Mouse (Mus musculus) kidney, embryonic 15.5 days (tissue): ENCODE data around the gene Sec22c. TPM values are rescaled to one million over a fixed set of nuclear protein-coding genes. Genes with fewer than 3 reads are reported as not detected.

ENCODE experiments used
- ATAC-seq: fragments of 200-750 bp; cut with Nextera tagmentation; replicated peaks from 2 replicates; pipeline ENCODE4 v1.8.0; 2017; ENCODE audit warnings: moderate TSS enrichment; ENCODE audit not compliant: low FRiP score
- H3K27ac ChIP-seq: fragments of 300-500 bp; sonication (generic); 2 replicates; pipeline ENCODE4 v1.5.1; 2015; ENCODE audit warnings: mild to moderate bottlenecking, inconsistent platforms
- H3K27me3 ChIP-seq: fragments of 300-500 bp; sonication (generic); 2 replicates; pipeline ENCODE4 v1.6.1; 2015; ENCODE audit warnings: inconsistent platforms
- H3K36me3 ChIP-seq: fragments of 300-500 bp; sonication (generic); 2 replicates; pipeline ENCODE4 v1.6.1; 2015; ENCODE audit warnings: inconsistent platforms
- H3K4me1 ChIP-seq: fragments of 300-500 bp; sonication (generic); 2 replicates; pipeline ENCODE4 v1.6.1; 2015; ENCODE audit warnings: inconsistent platforms
- H3K4me2 ChIP-seq: fragments of 300-500 bp; sonication (generic); 2 replicates; pipeline ENCODE4 v1.6.1; 2015; ENCODE audit warnings: moderate library complexity, mild to moderate bottlenecking, inconsistent platforms
- H3K4me3 ChIP-seq: fragments of 300-500 bp; sonication (generic); replicated peaks from 2 replicates; pipeline ENCODE4 v1.5.1; 2015; ENCODE audit warnings: mild to moderate bottlenecking, inconsistent platforms
- H3K9ac ChIP-seq: fragments of 300-500 bp; sonication (generic); 2 replicates; pipeline ENCODE4 v1.6.1; 2015; ENCODE audit warnings: mild to moderate bottlenecking, inconsistent platforms
- H3K9me3 ChIP-seq: fragments of 300-500 bp; sonication (generic); replicated peaks from 2 replicates; pipeline ENCODE4 v1.6.1; 2016; ENCODE audit warnings: inconsistent platforms
- WGBS: fragments of 180-500 bp; shearing (Covaris S2); methylation state at CpG from one replicate; pipeline ENCODE4 v1.1.7; 2015; ENCODE audit warnings: mixed read lengths; 5-methylcytosine and 5-hydroxymethylcytosine counted together
- polyA plus RNA-seq: library from polyadenylated mRNA; unstranded; fragments of >200 nt; fragmentation: Nextera tagmentation; extraction: Ambion mirVana; gene quantifications from 2 replicates; pipeline ENCODE4 v1.2.1, GENCODE M21; 2015

Gene Sec22c
- polyA plus RNA-seq, 1 experiment from 2014 or later, result 10.6 TPM

GRCm38 (mm10) chr9:121666957-121667630 lies 38.2 kb downstream of the Sec22c start:
- no peaks in the 10 kb centered on the region for H3K36me3 ChIP-seq
- H3K9ac ChIP-seq, result no peak overlapping the region
- 57% methylated on average over 16 of the region's 16 CpGs for whole genome bisulfite sequencing
- no peak overlapping the region for H3K4me3 ChIP-seq
- no peak for ATAC-seq
- H3K4me1 ChIP-seq, result peaks cover 24% of the 10 kb centered on the region
- H3K4me2 ChIP-seq, result no peak overlapping the region
- H3K27me3 ChIP-seq, result peaks cover 64% of the 10 kb centered on the region
- no peak overlapping the region for H3K27ac ChIP-seq
- H3K9me3 ChIP-seq, result no peaks in the 10 kb centered on the region

DNA sequence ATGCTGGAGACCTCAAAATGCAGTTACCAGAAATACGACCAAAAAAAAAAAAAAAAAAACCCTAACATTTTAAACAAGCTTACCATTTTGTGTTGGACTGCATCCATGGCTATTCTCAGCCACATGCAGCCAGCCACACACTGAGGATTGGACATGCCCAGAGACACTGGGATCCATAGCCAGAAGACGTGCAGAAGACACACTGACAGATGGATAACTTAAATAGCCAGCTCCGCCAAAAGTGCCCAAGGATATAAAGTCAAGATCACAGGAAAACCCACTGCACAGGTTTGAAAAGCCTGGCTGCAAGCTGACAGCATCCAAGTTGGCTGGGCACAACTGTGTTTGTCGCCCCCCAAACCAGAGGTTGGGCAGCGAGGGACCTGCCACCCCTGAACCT lies 41.2 kb downstream of the Sec22c start:
- H3K27ac ChIP-seq, result no peak overlapping the region
- no peaks in the 10 kb centered on the region for H3K36me3 ChIP-seq
- peaks cover 43% of the 10 kb centered on the region for H3K27me3 ChIP-seq
- H3K9ac ChIP-seq, result no peak overlapping the region
- no peak for ATAC-seq
- no peaks in the 10 kb centered on the region for H3K9me3 ChIP-seq
- no peak overlapping the region for H3K4me3 ChIP-seq
- WGBS, result 82% methylated on average over 5 of the region's 5 CpGs
- peaks cover 13% of the 10 kb centered on the region for H3K4me1 ChIP-seq
- H3K4me2 ChIP-seq, result no peak overlapping the region

DNA sequence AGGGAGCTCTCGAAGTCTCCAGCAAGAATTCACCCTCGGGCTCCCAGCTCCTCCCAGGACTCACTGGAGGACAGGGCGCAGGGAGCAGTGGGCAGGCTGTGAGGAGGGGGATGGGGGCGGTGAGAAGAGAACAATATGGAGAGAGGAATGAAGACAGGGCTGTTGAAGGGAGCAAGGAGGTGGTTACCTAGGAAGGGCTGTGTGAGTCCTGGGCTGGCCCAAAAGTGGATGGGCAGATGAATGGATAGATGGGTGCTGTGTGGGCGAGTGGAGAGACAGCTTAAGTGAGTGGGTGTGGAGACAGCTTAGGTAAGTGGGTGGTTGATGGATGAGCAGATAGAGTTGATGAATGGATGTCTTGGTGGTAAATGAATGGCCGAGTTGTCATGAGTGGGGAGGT lies 41.8 kb downstream of the Sec22c start:
- peaks cover 12% of the 10 kb centered on the region for H3K4me1 ChIP-seq
- no peak overlapping the region for H3K4me2 ChIP-seq
- ATAC-seq, result no peak
- no peak overlapping the region for H3K4me3 ChIP-seq
- no peaks in the 10 kb centered on the region for H3K36me3 ChIP-seq
- no peak overlapping the region for H3K27ac ChIP-seq
- H3K9me3 ChIP-seq, result no peaks in the 10 kb centered on the region
- H3K27me3 ChIP-seq, result peaks cover 36% of the 10 kb centered on the region
- no peak overlapping the region for H3K9ac ChIP-seq
- 78% methylated on average over 6 of the region's 6 CpGs for WGBS

GRCm38 (mm10) chr9:121659791-121660190 lies 45.5 kb downstream of the Sec22c start:
- no peak overlapping the region for H3K9ac ChIP-seq
- H3K4me2 ChIP-seq, result no peak overlapping the region
- H3K9me3 ChIP-seq, result no peaks in the 10 kb centered on the region
- peaks cover 13% of the 10 kb centered on the region; the same call in 1 of the 2 replicates for H3K27me3 ChIP-seq
- WGBS, result 78% methylated on average over 7 of the region's 7 CpGs
- no peak overlapping the region for H3K4me3 ChIP-seq
- no peak for ATAC-seq
- H3K27ac ChIP-seq, result no peak overlapping the region
- H3K36me3 ChIP-seq, result no peaks in the 10 kb centered on the region
- H3K4me1 ChIP-seq, result no peaks in the 10 kb centered on the region

GRCm38 (mm10) chr9:121658248-121658647 lies 47.0 kb downstream of the Sec22c start:
- Histone ChIP-seq H3K4me3 (no peak overlapping the region), H3K36me3 (no peaks in the 10 kb centered on the region), H3K27me3 (peaks cover 9% of the 10 kb centered on the region; the same call in 1 of the 2 replicates), H3K9me3 (no peaks in the 10 kb centered on the region), H3K9ac (no peak overlapping the region), H3K4me2 (no peak overlapping the region), H3K4me1 (no peaks in the 10 kb centered on the region), H3K27ac (no peak overlapping the region)
- no peak for ATAC-seq
- WGBS, result 80% methylated on average over 7 of the region's 7 CpGs

- no peak for ATAC-seq
- H3K9me3 ChIP-seq, result no peaks in the 10 kb centered on the region
- peaks cover 9% of the 10 kb centered on the region; the same call in 1 of the 2 replicates for H3K27me3 ChIP-seq
- 21% methylated on average over 13 of the region's 13 CpGs for WGBS
- H3K4me1 ChIP-seq, result no peaks in the 10 kb centered on the region
- no peak overlapping the region for H3K4me2 ChIP-seq
- no peak overlapping the region for H3K9ac ChIP-seq
- no peak overlapping the region for H3K27ac ChIP-seq
- H3K4me3 ChIP-seq, result no peak overlapping the region
- no peaks in the 10 kb centered on the region for H3K36me3 ChIP-seq
These were observed 48.1 kb downstream of the Sec22c start for GRCm38 (mm10) chr9:121657143-121657542.

DNA sequence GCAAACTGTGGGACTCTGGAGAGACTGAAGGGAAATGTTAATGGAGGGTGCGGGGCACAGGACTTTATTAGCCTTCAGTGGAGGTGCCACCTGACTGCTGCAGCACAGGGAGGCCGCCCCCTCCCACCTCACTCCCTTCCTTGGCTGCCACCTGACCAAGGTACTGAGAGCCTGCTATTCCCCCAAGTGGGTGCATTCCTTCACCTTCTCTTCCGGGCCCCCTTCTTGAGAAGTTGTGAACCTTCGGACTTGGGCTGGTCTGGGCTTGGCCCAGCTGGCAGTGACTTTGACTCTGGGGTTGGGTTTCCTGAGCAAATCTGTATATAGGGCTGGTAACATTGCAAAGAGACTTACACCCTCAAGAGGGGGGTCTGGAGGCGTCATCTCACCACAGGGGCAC lies 49.0 kb downstream of the Sec22c start:
- H3K36me3 ChIP-seq, result no peaks in the 10 kb centered on the region
- H3K9ac ChIP-seq, result no peak overlapping the region
- WGBS, result 74% methylated on average over 5 of the region's 5 CpGs
- H3K4me1 ChIP-seq, result no peaks in the 10 kb centered on the region
- no peaks in the 10 kb centered on the region for H3K9me3 ChIP-seq
- H3K4me2 ChIP-seq, result no peak overlapping the region
- ATAC-seq, result no peak
- H3K4me3 ChIP-seq, result no peak overlapping the region
- no peak overlapping the region for H3K27ac ChIP-seq
- H3K27me3 ChIP-seq, result peaks cover 9% of the 10 kb centered on the region; the same call in 1 of the 2 replicates

GRCm38 (mm10) chr9:121653668-121654067 lies 51.6 kb downstream of the Sec22c start:
- Histone ChIP-seq H3K4me2 (no peak overlapping the region), H3K27ac (no peak overlapping the region), H3K36me3 (no peaks in the 10 kb centered on the region), H3K9ac (no peak overlapping the region), H3K27me3 (peaks cover 9% of the 10 kb centered on the region; the same call in 1 of the 2 replicates), H3K4me3 (no peak overlapping the region), H3K9me3 (no peaks in the 10 kb centered on the region), H3K4me1 (no peaks in the 10 kb centered on the region)
- no peak for ATAC-seq
- WGBS, result 90% methylated on average over 10 of the region's 10 CpGs

DNA sequence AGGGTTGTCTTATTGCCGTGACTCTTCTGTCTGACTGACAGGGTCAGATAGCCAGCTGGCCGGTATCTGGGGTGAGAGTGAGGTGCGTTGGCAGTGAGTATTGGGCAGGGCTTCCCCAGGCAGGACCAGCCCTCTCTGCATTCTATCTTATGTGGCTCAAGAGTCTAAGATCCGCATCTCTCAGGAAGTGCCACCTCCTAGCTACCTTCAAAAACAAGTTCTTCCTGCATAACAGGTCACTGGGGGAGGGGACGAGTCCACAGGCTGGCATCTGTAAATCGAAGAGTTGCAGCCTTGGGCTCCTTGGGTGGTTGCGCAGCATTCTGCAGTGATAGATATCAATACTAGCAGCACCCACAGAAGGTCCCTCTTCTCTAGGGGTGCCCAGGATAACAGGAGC lies 58.3 kb downstream of the Sec22c start:
- no peaks in the 10 kb centered on the region for H3K9me3 ChIP-seq
- peaks cover 35% of the 10 kb centered on the region for H3K27me3 ChIP-seq
- 66% methylated on average over 7 of the region's 7 CpGs for WGBS
- H3K36me3 ChIP-seq, result no peaks in the 10 kb centered on the region
- no peak for ATAC-seq
- H3K4me2 ChIP-seq, result no peak overlapping the region
- no peak overlapping the region for H3K27ac ChIP-seq
- no peak overlapping the region for H3K9ac ChIP-seq
- H3K4me1 ChIP-seq, result peaks cover 14% of the 10 kb centered on the region
- H3K4me3 ChIP-seq, result no peak overlapping the region

DNA sequence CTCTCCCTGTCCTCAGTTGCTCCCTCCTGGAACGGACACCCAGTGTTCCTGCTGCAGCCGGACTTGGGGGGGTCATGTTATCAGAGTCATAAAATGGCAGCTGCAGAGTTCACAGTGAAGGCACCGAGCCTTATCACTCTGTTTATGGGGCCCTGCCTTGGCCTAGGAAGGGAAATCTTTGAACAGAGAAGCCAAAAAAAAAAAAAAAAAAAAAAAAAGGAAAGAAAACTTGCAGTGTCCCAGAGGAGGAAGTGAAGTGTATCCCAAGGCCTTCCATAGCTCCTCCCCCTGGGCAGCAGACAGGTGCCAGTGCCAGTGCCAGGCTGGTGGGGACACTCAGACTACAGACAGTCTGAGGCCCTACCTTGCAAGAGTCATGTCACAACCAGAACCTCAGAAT lies 60.4 kb downstream of the Sec22c start:
- Histone ChIP-seq H3K36me3 (no peaks in the 10 kb centered on the region), H3K4me1 (peaks cover 24% of the 10 kb centered on the region), H3K4me3 (no peak overlapping the region), H3K4me2 (no peak overlapping the region), H3K9ac (no peak overlapping the region), H3K27me3 (peaks cover 57% of the 10 kb centered on the region), H3K27ac (no peak overlapping the region), H3K9me3 (no peaks in the 10 kb centered on the region)
- WGBS, result 15% methylated on average over 3 of the region's 3 CpGs
- ATAC-seq, result no peak

- Histone ChIP-seq H3K9ac (peak within 1 kb of the TSS; percentile 49), H3K4me3 (peak within 1 kb of the TSS; percentile 51), H3K4me1 (peaks cover 24% of the 10 kb centered on the region), H3K27ac (no peak within 1 kb of the TSS), H3K36me3 (no peaks in the 10 kb centered on the region), H3K4me2 (peak within 1 kb of the TSS; percentile 97), H3K27me3 (peaks cover 68% of the 10 kb centered on the region), H3K9me3 (no peaks in the 10 kb centered on the region)
- under 1% methylated on average over 79 of the region's 79 CpGs for WGBS
- peak; percentile 80 for ATAC-seq
These were observed 62.7 kb downstream of the Sec22c start, which contains the start of gene Vipr1 for GRCm38 (mm10) chr9:121642401-121643181. TSS of gene Vipr1 (plus strand) at chr9:121642716.

DNA sequence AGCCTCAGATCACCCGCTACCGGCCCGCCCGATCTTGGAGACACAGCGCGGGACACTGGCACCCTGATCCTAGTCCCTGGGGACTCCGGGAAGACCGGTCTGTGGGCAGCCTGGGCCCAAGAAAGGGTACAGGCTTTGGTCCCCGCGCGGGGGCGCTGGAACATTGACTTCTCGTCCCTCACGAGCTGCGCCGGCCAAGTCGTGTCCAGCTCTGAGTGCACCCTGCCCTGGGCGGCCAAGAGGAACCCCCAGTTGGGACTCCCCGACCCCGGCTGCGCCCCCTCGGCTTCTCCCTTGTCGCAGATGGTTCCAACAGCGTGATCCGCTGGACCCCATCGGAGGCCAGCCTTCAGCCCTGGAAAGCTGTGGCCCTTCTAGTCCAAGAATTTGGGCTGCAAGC lies 63.3 kb downstream of the Sec22c start, which contains the start of gene Lyzl4:
Lyzl4 (minus strand) TSS at position 96 of the 400 bp plus-strand sequence.
- H3K27me3 ChIP-seq, result peaks cover 68% of the 10 kb centered on the region
- no peaks in the 10 kb centered on the region for H3K36me3 ChIP-seq
- peak; percentile 78 for ATAC-seq
- H3K4me2 ChIP-seq, result peak within 1 kb of the TSS; percentile 97
- no peaks in the 10 kb centered on the region for H3K9me3 ChIP-seq
- peak within 1 kb of the TSS; percentile 51 for H3K4me3 ChIP-seq
- peaks cover 24% of the 10 kb centered on the region for H3K4me1 ChIP-seq
- WGBS, result under 1% methylated on average over 26 of the region's 26 CpGs
- no peak within 1 kb of the TSS for H3K27ac ChIP-seq
- H3K9ac ChIP-seq, result peak within 1 kb of the TSS; percentile 49
